Mouse (Mus musculus): ENCODE measurements around the gene Kel.

The Kel gene
- long read RNA-seq, experiment 1, result 0 reads
- long read RNA-seq, experiment 2, result 0 reads

GRCm38 (mm10) chr6:41704123-41704522 is at the start of gene Kel:
TSS of gene Kel (minus strand) at chr6:41704339.
- intact Hi-C loops (cut with DNase I), result no loop called here

- intact Hi-C loops (cut with DNase I), result no loop called here
These were observed 40.7 kb upstream of the Kel start for GRCm38 (mm10) chr6:41744664-41745392.

- intact Hi-C loops (cut with DNase I), result no loop called here
These were observed 37.0 kb upstream of the Kel start for GRCm38 (mm10) chr6:41741101-41741500.

GRCm38 (mm10) chr6:41734719-41735470 is 30.8 kb upstream of the Kel start:
- intact Hi-C loops (cut with DNase I), result no loop called here

GRCm38 (mm10) chr6:41727989-41728609 is 24.0 kb upstream of the Kel start:
- intact Hi-C loops (cut with DNase I), result no loop called here

- intact Hi-C loops (cut with DNase I), result no loop called here
These were observed 17.3 kb upstream of the Kel start for GRCm38 (mm10) chr6:41721430-41721829.

- intact Hi-C loops (cut with DNase I), result no loop called here
These were observed 6.1 kb upstream of the Kel start for GRCm38 (mm10) chr6:41710281-41710680.

- intact Hi-C loops (cut with DNase I), result no loop called here
These were observed 2.1 kb upstream of the Kel start for GRCm38 (mm10) chr6:41706275-41706674.

GRCm38 (mm10) chr6:41702928-41703327 is 1.2 kb downstream of the Kel start:
- intact Hi-C loops (cut with DNase I), result no loop called here

- intact Hi-C loops (cut with DNase I), result no loop called here
These were observed 2.9 kb downstream of the Kel start for GRCm38 (mm10) chr6:41701245-41701644.

- intact Hi-C loops (cut with DNase I), result no loop called here
These were observed 9.7 kb downstream of the Kel start for GRCm38 (mm10) chr6:41694407-41694806.

- intact Hi-C loops (cut with DNase I), result no loop called here
These were observed 11.9 kb downstream of the Kel start for GRCm38 (mm10) chr6:41692200-41692599.

GRCm38 (mm10) chr6:41685596-41685995 is 18.5 kb downstream of the Kel start:
- intact Hi-C loops (cut with DNase I), result no loop called here

- intact Hi-C loops (cut with DNase I), result no loop called here
These were observed 19.2 kb downstream of the Kel start for GRCm38 (mm10) chr6:41684911-41685310.

GRCm38 (mm10) chr6:41684131-41684530 is 20.0 kb downstream of the Kel start, which contains the start of gene Llcfc1:
TSS of gene Llcfc1 (plus strand) at chr6:41684431.
- intact Hi-C loops (cut with DNase I), result no loop called here

GRCm38 (mm10) chr6:41681656-41682055 is 22.5 kb downstream of the Kel start:
- intact Hi-C loops (cut with DNase I), result no loop called here

- intact Hi-C loops (cut with DNase I), result no loop called here
These were observed 23.5 kb downstream of the Kel start, which contains the start of gene Trpv5 for GRCm38 (mm10) chr6:41680669-41681068. TSS of gene Trpv5 (minus strand) at chr6:41680769.

- intact Hi-C loops (cut with DNase I), result no loop called here
These were observed 27.6 kb downstream of the Kel start for GRCm38 (mm10) chr6:41676530-41676929.

GRCm38 (mm10) chr6:41662320-41662719 is 41.8 kb downstream of the Kel start:
- intact Hi-C loops (cut with DNase I), result no loop called here

GRCm38 (mm10) chr6:41658487-41658886 is 45.7 kb downstream of the Kel start:
- intact Hi-C loops (cut with DNase I), result no loop called here

- intact Hi-C loops (cut with DNase I), result no loop called here
These were observed 49.5 kb downstream of the Kel start for GRCm38 (mm10) chr6:41654648-41655047.

GRCm38 (mm10) chr6:41653173-41653572 is 51.0 kb downstream of the Kel start:
- intact Hi-C loops (cut with DNase I), result no loop called here

Data from adrenal gland (tissue).